Mouse (Mus musculus) spleen, adult 2 months (tissue): ENCODE measurements around the gene Anxa5.

Source experiments
- CTCF ChIP-seq: fragments of 200-500 bp; IDR thresholded peaks from 2 replicates; pipeline ENCODE4 v1.5.1; 2011; ENCODE audit warnings: mild to moderate bottlenecking, inconsistent platforms; ENCODE audit not compliant: insufficient read depth, insufficient read length, insufficient replicate concordance; ENCODE audit errors: extremely low read depth
- POLR2A ChIP-seq: fragments of 200-500 bp; IDR thresholded peaks from 2 replicates; pipeline ENCODE4 v1.6.1; 2011; ENCODE audit warnings: low read depth, low read length, inconsistent platforms

- TF ChIP-seq CTCF (no peak), POLR2A (no peak)
Observed at GRCm38 (mm10) chr3:36406340-36406739, 69.4 kb downstream of the Anxa5 start.
